Mouse (Mus musculus) bone marrow macrophage, adult 2 months (primary cell): ENCODE results near the gene Frmd4b. TPM values are rescaled to one million over a fixed set of nuclear protein-coding genes. Genes with fewer than 3 reads are reported as not detected.
"Not testable (repeated sequence)": the region's sequence is repeated elsewhere in the genome, so short reads cannot be mapped to it uniquely, and the experiment has no call there.

Source experiments
- H3K27ac ChIP-seq: 2 replicates; pipeline ENCODE4 v1.5.1; 2012; ENCODE audit warnings: low read depth, low read length; ENCODE audit not compliant: insufficient read depth
- H3K4me1 ChIP-seq: 2 replicates; pipeline ENCODE4 v1.6.1; 2012; ENCODE audit warnings: low read length; ENCODE audit not compliant: control insufficient read depth, insufficient read depth
- H3K4me3 ChIP-seq: 2 replicates; pipeline ENCODE4 v1.5.1; 2012; ENCODE audit warnings: mild to moderate bottlenecking, low read length, moderate library complexity; ENCODE audit not compliant: insufficient read depth
- CTCF ChIP-seq: IDR thresholded peaks from 2 replicates; pipeline ENCODE4 v1.5.1; 2012; ENCODE audit warnings: low read depth, mild to moderate bottlenecking, low read length, moderate library complexity
- POLR2A ChIP-seq: IDR thresholded peaks from 2 replicates; pipeline ENCODE4 v1.6.1; 2012; ENCODE audit warnings: mild to moderate bottlenecking, low read depth, low read length, borderline replicate concordance
- polyA plus RNA-seq: library from polyadenylated mRNA; stranded (reverse); fragments of >200 nt; gene quantifications from 2 replicates; pipeline ENCODE4 v1.2.4, GENCODE M21; 2012; ENCODE audit not compliant: missing spikeins, insufficient read depth, insufficient read length

Gene Frmd4b
- polyA plus RNA-seq, 1 experiment: 115 TPM

- no peak for TF ChIP-seq POLR2A
- no peak for TF ChIP-seq CTCF
- no peaks in the 10 kb centered on the region; the same call in 1 of the 2 replicates for H3K4me1 ChIP-seq
- H3K27ac ChIP-seq: no peak overlapping the region
- no peak overlapping the region for H3K4me3 ChIP-seq
Measured at GRCm38 (mm10) chr6:97262229-97262628, 355.1 kb downstream of the Frmd4b start.

GRCm38 (mm10) chr6:97259926-97260325, 357.4 kb downstream of the Frmd4b start:
- not testable (repeated sequence) for H3K4me3 ChIP-seq, H3K27ac ChIP-seq, H3K4me1 ChIP-seq

GRCm38 (mm10) chr6:97258489-97258888, 358.9 kb downstream of the Frmd4b start:
- no peak overlapping the region for H3K27ac ChIP-seq
- H3K4me3 ChIP-seq: no peak overlapping the region
- no peak for TF ChIP-seq POLR2A
- no peaks in the 10 kb centered on the region; the same call in 1 of the 2 replicates for H3K4me1 ChIP-seq

- TF ChIP-seq POLR2A: no peak
- no peak for TF ChIP-seq CTCF
- no peak within 1 kb of the TSS for H3K27ac ChIP-seq
- peaks cover 9% of the 10 kb centered on the region for H3K4me1 ChIP-seq
- H3K4me3 ChIP-seq: no peak within 1 kb of the TSS
Measured at GRCm38 (mm10) chr6:97252711-97253221, 364.6 kb downstream of the Frmd4b start, which contains the start of gene Lmod3. TSS of gene Lmod3 (minus strand) at chr6:97252759.

GRCm38 (mm10) chr6:97252086-97252485, 365.3 kb downstream of the Frmd4b start:
- Histone ChIP-seq H3K4me1 (peaks cover 9% of the 10 kb centered on the region), H3K27ac (no peak overlapping the region), H3K4me3 (no peak overlapping the region)
- TF ChIP-seq CTCF: no peak
- no peak for TF ChIP-seq POLR2A

- Histone ChIP-seq H3K4me1 (peaks cover 9% of the 10 kb centered on the region), H3K27ac (no peak overlapping the region), H3K4me3 (no peak overlapping the region)
- TF ChIP-seq POLR2A: no peak
- TF ChIP-seq CTCF: no peak
Measured at GRCm38 (mm10) chr6:97250966-97251365, 366.4 kb downstream of the Frmd4b start.

- TF ChIP-seq POLR2A: no peak
- TF ChIP-seq CTCF: no peak
- Histone ChIP-seq H3K4me3 (no peak overlapping the region), H3K27ac (no peak overlapping the region), H3K4me1 (no peaks in the 10 kb centered on the region)
Measured at GRCm38 (mm10) chr6:97245200-97245599, 372.1 kb downstream of the Frmd4b start.

- no peak for TF ChIP-seq CTCF
- no peak for TF ChIP-seq POLR2A
- Histone ChIP-seq H3K27ac (no peak overlapping the region), H3K4me3 (no peak overlapping the region), H3K4me1 (no peaks in the 10 kb centered on the region)
Measured at GRCm38 (mm10) chr6:97242522-97242921, 374.8 kb downstream of the Frmd4b start.

GRCm38 (mm10) chr6:97240092-97240491, 377.2 kb downstream of the Frmd4b start:
- no peak overlapping the region for H3K4me3 ChIP-seq
- no peak overlapping the region for H3K27ac ChIP-seq
- TF ChIP-seq POLR2A (no peak), CTCF (no peak)
- H3K4me1 ChIP-seq: peaks cover 3% of the 10 kb centered on the region; the same call in 1 of the 2 replicates

GRCm38 (mm10) chr6:97239360-97239759, 378.0 kb downstream of the Frmd4b start:
- TF ChIP-seq CTCF: no peak
- no peak for TF ChIP-seq POLR2A
- H3K4me1 ChIP-seq: peaks cover 10% of the 10 kb centered on the region
- H3K4me3 ChIP-seq: no peak overlapping the region
- no peak overlapping the region for H3K27ac ChIP-seq

Other genes starting within 250 kb of the Frmd4b start
- gene Mitf, start 189.5 kb upstream of the Frmd4b start, polyA plus RNA-seq: 48.4 and 52.1 TPM in 2 replicates